Mouse (Mus musculus): ENCODE results near the gene Ros1. TPM values are rescaled to one million over a fixed set of nuclear protein-coding genes. Genes with fewer than 3 reads are reported as not detected.

Gene Ros1
- polyA plus RNA-seq (2014; fragmentation: Nextera tagmentation; extraction: Ambion mirVana) = 3.7 and 4.9 TPM in 2 replicates

GRCm38 (mm10) chr10:52194957-52195852, at the start of gene Ros1:
Gene Ros1 (minus strand): TSS chr10:52195244.
- no peaks in the 10 kb centered on the region for H3K4me1 ChIP-seq (ENCODE audit: control insufficient read depth, insufficient read depth, low read length)
- 64% methylated on average over 7 of the region's 7 CpGs for WGBS
- no peak within 1 kb of the TSS; the same call in 1 of the 2 replicates for H3K9ac ChIP-seq (ENCODE audit: low read depth, low read length)
- peak within 1 kb of the TSS; percentile 13; the same call in 1 of the 2 replicates for H3K4me3 ChIP-seq (ENCODE audit: low read length)
- H3K36me3 ChIP-seq (ENCODE audit: control insufficient read depth, insufficient read depth, low read length) = no peaks in the 10 kb centered on the region
- H3K27ac ChIP-seq (ENCODE audit: low read depth, low read length) = peak within 1 kb of the TSS; percentile 52; the same call in 1 of the 2 replicates
- ATAC-seq (ENCODE audit: low FRiP score, low TSS enrichment) = peak; percentile 62; the same call in 1 of the 2 replicates
- H3K9me3 ChIP-seq (ENCODE audit: control insufficient read depth, low read length) = no peaks in the 10 kb centered on the region
- no peak within 1 kb of the TSS; the same call in 1 of the 2 replicates for H3K4me2 ChIP-seq (replicated peaks; ENCODE audit: low read depth, low read length)
- no peaks in the 10 kb centered on the region for H3K27me3 ChIP-seq (ENCODE audit: control insufficient read depth, insufficient read depth, low read length)

- H3K4me3 ChIP-seq (ENCODE audit: low read length) = no peak overlapping the region
- H3K9me3 ChIP-seq (ENCODE audit: control insufficient read depth, low read length) = no peaks in the 10 kb centered on the region
- H3K27me3 ChIP-seq (ENCODE audit: control insufficient read depth, insufficient read depth, low read length) = no peaks in the 10 kb centered on the region
- peak; percentile 59; the same call in 1 of the 2 replicates for ATAC-seq (ENCODE audit: low FRiP score, low TSS enrichment)
- H3K4me1 ChIP-seq (ENCODE audit: control insufficient read depth, insufficient read depth, low read length) = no peaks in the 10 kb centered on the region
- no peaks in the 10 kb centered on the region for H3K36me3 ChIP-seq (ENCODE audit: control insufficient read depth, insufficient read depth, low read length)
- H3K9ac ChIP-seq (ENCODE audit: low read depth, low read length) = no peak overlapping the region
- WGBS = 30% methylated on average over 7 of the region's 7 CpGs
- H3K27ac ChIP-seq (ENCODE audit: low read depth, low read length) = no peak overlapping the region
- H3K4me2 ChIP-seq (replicated peaks; ENCODE audit: low read depth, low read length) = no peak overlapping the region
Measured at GRCm38 (mm10) chr10:52242680-52243323, 47.8 kb upstream of the Ros1 start.

DNA sequence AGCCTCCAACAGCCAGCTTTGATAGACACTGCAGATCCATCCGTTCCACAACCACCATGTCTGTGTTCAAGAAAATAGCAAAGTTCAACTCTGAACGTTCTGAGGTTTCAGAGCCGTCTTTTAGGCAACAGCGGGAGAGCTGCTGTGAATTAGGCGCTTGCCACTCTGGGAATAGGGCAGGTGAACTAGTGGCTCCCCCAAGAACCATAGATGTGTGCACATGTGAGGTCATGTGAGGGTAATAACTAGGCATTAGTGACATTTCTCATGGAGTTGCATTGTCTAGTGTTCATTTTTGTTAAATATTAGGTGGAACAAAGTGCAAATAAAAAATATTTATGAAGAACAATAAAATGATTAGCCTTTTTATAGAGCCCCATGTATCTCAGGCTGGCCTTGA, 47.0 kb upstream of the Ros1 start:
- Histone ChIP-seq H3K36me3 (ENCODE audit: control insufficient read depth, insufficient read depth, low read length) (no peaks in the 10 kb centered on the region), H3K27ac (ENCODE audit: low read depth, low read length) (no peak overlapping the region), H3K27me3 (ENCODE audit: control insufficient read depth, insufficient read depth, low read length) (no peaks in the 10 kb centered on the region), H3K4me1 (ENCODE audit: control insufficient read depth, insufficient read depth, low read length) (no peaks in the 10 kb centered on the region), H3K4me2 (replicated peaks; ENCODE audit: low read depth, low read length) (no peak overlapping the region), H3K9me3 (ENCODE audit: control insufficient read depth, low read length) (no peaks in the 10 kb centered on the region), H3K9ac (ENCODE audit: low read depth, low read length) (no peak overlapping the region), H3K4me3 (ENCODE audit: low read length) (no peak overlapping the region)
- 86% methylated on average over 5 of the region's 5 CpGs for WGBS
- no peak for ATAC-seq (ENCODE audit: low FRiP score, low TSS enrichment)

GRCm38 (mm10) chr10:52235461-52235860, 40.4 kb upstream of the Ros1 start:
- Histone ChIP-seq H3K4me3 (ENCODE audit: low read length) (peak overlapping the region; percentile 5; the same call in 1 of the 2 replicates), H3K36me3 (ENCODE audit: control insufficient read depth, insufficient read depth, low read length) (no peaks in the 10 kb centered on the region), H3K4me1 (ENCODE audit: control insufficient read depth, insufficient read depth, low read length) (0 out of 2 replicates have a peak, but pooled peaks cover 12% of the 10 kb centered on the region), H3K27me3 (ENCODE audit: control insufficient read depth, insufficient read depth, low read length) (no peaks in the 10 kb centered on the region), H3K9ac (ENCODE audit: low read depth, low read length) (peak overlapping the region; percentile 90; the same call in 1 of the 2 replicates), H3K9me3 (ENCODE audit: control insufficient read depth, low read length) (no peaks in the 10 kb centered on the region; the same call in 1 of the 2 replicates), H3K27ac (ENCODE audit: low read depth, low read length) (no peak overlapping the region), H3K4me2 (replicated peaks; ENCODE audit: low read depth, low read length) (peak overlapping the region; percentile 75)
- WGBS = 87% methylated on average over 5 of the region's 5 CpGs
- ATAC-seq (ENCODE audit: low FRiP score, low TSS enrichment) = no peak

GRCm38 (mm10) chr10:52234654-52234981, 39.6 kb upstream of the Ros1 start:
- Histone ChIP-seq H3K4me2 (replicated peaks; ENCODE audit: low read depth, low read length) (peak overlapping the region; percentile 75), H3K27me3 (ENCODE audit: control insufficient read depth, insufficient read depth, low read length) (no peaks in the 10 kb centered on the region), H3K4me1 (ENCODE audit: control insufficient read depth, insufficient read depth, low read length) (0 out of 2 replicates have a peak, but pooled peaks cover 12% of the 10 kb centered on the region), H3K9me3 (ENCODE audit: control insufficient read depth, low read length) (no peaks in the 10 kb centered on the region; the same call in 1 of the 2 replicates), H3K36me3 (ENCODE audit: control insufficient read depth, insufficient read depth, low read length) (no peaks in the 10 kb centered on the region), H3K4me3 (ENCODE audit: low read length) (peak overlapping the region; percentile 79), H3K9ac (ENCODE audit: low read depth, low read length) (peak overlapping the region; percentile 90; the same call in 1 of the 2 replicates), H3K27ac (ENCODE audit: low read depth, low read length) (no peak overlapping the region)
- 25% methylated on average over 7 of the region's 7 CpGs for whole genome bisulfite sequencing
- ATAC-seq (ENCODE audit: low FRiP score, low TSS enrichment) = no peak

GRCm38 (mm10) chr10:52233969-52234653, 39.1 kb upstream of the Ros1 start:
- Histone ChIP-seq H3K9me3 (ENCODE audit: control insufficient read depth, low read length) (no peaks in the 10 kb centered on the region; the same call in 1 of the 2 replicates), H3K27me3 (ENCODE audit: control insufficient read depth, insufficient read depth, low read length) (no peaks in the 10 kb centered on the region), H3K27ac (ENCODE audit: low read depth, low read length) (peak overlapping the region; percentile 79), H3K4me1 (ENCODE audit: control insufficient read depth, insufficient read depth, low read length) (0 out of 2 replicates have a peak, but pooled peaks cover 12% of the 10 kb centered on the region), H3K36me3 (ENCODE audit: control insufficient read depth, insufficient read depth, low read length) (no peaks in the 10 kb centered on the region), H3K9ac (ENCODE audit: low read depth, low read length) (peak overlapping the region; percentile 90), H3K4me2 (replicated peaks; ENCODE audit: low read depth, low read length) (peak overlapping the region; percentile 75), H3K4me3 (ENCODE audit: low read length) (peak overlapping the region; percentile 79)
- ATAC-seq (ENCODE audit: low FRiP score, low TSS enrichment) = peak; percentile 58
- under 1% methylated on average over 40 of the region's 40 CpGs for WGBS

DNA sequence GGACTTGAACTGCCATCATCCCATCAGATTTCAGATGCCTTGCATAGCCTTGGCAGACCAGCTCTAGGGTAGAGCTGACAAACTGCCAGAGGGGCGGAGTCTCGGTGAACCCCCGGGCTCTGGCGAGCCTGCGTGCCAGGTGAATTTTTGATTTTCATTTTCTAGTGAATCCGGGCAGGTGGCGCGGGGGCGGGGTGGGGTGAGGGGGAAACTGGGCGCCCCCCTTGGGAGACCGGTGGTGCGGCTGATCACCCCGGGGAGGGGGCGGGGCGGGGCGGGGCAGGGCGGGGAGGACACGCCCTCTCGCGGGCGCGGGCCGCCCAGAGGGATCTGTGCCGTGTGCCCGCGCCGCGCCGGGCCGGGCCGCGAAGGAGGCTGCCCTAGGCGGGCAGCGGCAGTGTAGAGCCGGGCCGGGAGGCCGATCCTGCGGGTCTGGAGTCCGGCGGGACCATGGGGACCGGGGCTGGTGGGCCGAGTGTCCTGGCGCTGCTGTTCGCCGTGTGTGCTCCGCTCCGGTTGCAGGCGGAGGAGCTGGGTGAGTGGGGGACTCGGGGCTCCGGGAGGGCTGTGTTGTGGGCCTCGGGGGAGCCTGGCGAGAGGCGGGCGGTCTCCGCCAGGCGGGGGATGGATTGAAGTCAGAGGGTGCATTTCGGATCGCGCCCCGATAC, 38.4 kb upstream of the Ros1 start, which contains the start of gene Dcbld1:
Gene Dcbld1, plus strand, starts transcription at position 319 of the 668 bp plus-strand sequence.
- WGBS = 1% methylated on average over 47 of the region's 60 CpGs
- peak; percentile 96 for ATAC-seq (ENCODE audit: low FRiP score, low TSS enrichment)
- Histone ChIP-seq H3K27ac (ENCODE audit: low read depth, low read length) (peak within 1 kb of the TSS; percentile 79), H3K4me1 (ENCODE audit: control insufficient read depth, insufficient read depth, low read length) (0 out of 2 replicates have a peak, but pooled peaks cover 12% of the 10 kb centered on the region), H3K27me3 (ENCODE audit: control insufficient read depth, insufficient read depth, low read length) (no peaks in the 10 kb centered on the region), H3K36me3 (ENCODE audit: control insufficient read depth, insufficient read depth, low read length) (no peaks in the 10 kb centered on the region), H3K9me3 (ENCODE audit: control insufficient read depth, low read length) (no peaks in the 10 kb centered on the region; the same call in 1 of the 2 replicates), H3K4me2 (replicated peaks; ENCODE audit: low read depth, low read length) (peak within 1 kb of the TSS; percentile 75), H3K4me3 (ENCODE audit: low read length) (peak within 1 kb of the TSS; percentile 79), H3K9ac (ENCODE audit: low read depth, low read length) (peak within 1 kb of the TSS; percentile 90)

Measured in kidney, embryonic 14.5 days (tissue).